Mouse (Mus musculus) heart, postnatal 0 days (tissue): Measurements from ENCODE around the gene Tm4sf19.

Experiments
- CTCF ChIP-seq: IDR thresholded peaks from 2 replicates; pipeline ENCODE4 v1.5.1; 2016; ENCODE audit warnings: antibody characterized with exemption, control low read depth, low read depth
- EP300 ChIP-seq: IDR thresholded peaks from 2 replicates; pipeline ENCODE4 v1.6.1; 2016; ENCODE audit warnings: antibody characterized with exemption, low read depth

- TF ChIP-seq CTCF (no peak), EP300 (no peak)
Observed at GRCm38 (mm10) chr16:32407730-32408129, 7.4 kb downstream of the Tm4sf19 start.
